Mouse (Mus musculus) spleen, adult 2 months (tissue): ENCODE data around the gene Olfr472. TPM values are rescaled to one million over a fixed set of nuclear protein-coding genes. Genes with fewer than 3 reads are reported as not detected.
"Not testable (repeated sequence)": the region's sequence is repeated elsewhere in the genome, so short reads cannot be mapped to it uniquely, and the experiment has no call there.

ENCODE experiments used
- DNase-seq, 2 experiments: peaks; one replicate each; pipeline versions ENCODE4 v3.0.0 to v3.0.0-alpha.2; 2012 to 2021; ENCODE audit warnings: low spot score in 2 of 2, low read depth in 1 of 2
- H3K27ac ChIP-seq: fragments of 200-500 bp; 2 replicates; pipeline ENCODE4 v1.5.1; 2012; ENCODE audit warnings: low read length, inconsistent platforms; ENCODE audit not compliant: insufficient read depth
- H3K27me3 ChIP-seq: fragments of 200-500 bp; 2 replicates; pipeline ENCODE4 v1.6.1; 2012; ENCODE audit warnings: mild to moderate bottlenecking, moderate library complexity, low read length, inconsistent platforms; ENCODE audit not compliant: control insufficient read depth, insufficient read depth
- H3K36me3 ChIP-seq: fragments of 200-500 bp; 2 replicates; pipeline ENCODE4 v1.6.1; 2012; ENCODE audit warnings: mild to moderate bottlenecking, low read length, inconsistent platforms; ENCODE audit not compliant: control insufficient read depth, insufficient read depth
- H3K4me1 ChIP-seq: fragments of 200-500 bp; 2 replicates; pipeline ENCODE4 v1.6.1; 2011; ENCODE audit warnings: inconsistent platforms; ENCODE audit not compliant: control insufficient read depth, insufficient read depth, insufficient read length
- H3K4me3 ChIP-seq: fragments of 200-500 bp; 2 replicates; pipeline ENCODE4 v1.5.1; 2011; ENCODE audit warnings: mild to moderate bottlenecking, inconsistent platforms; ENCODE audit not compliant: insufficient read depth, insufficient read length; ENCODE audit errors: extremely low read depth
- CTCF ChIP-seq: fragments of 200-500 bp; IDR thresholded peaks from 2 replicates; pipeline ENCODE4 v1.5.1; 2011; ENCODE audit warnings: mild to moderate bottlenecking, inconsistent platforms; ENCODE audit not compliant: insufficient read depth, insufficient read length, insufficient replicate concordance; ENCODE audit errors: extremely low read depth
- POLR2A ChIP-seq: fragments of 200-500 bp; IDR thresholded peaks from 2 replicates; pipeline ENCODE4 v1.6.1; 2011; ENCODE audit warnings: low read depth, low read length, inconsistent platforms
- WGBS: fragments of 180-500 bp; shearing (Covaris S2); methylation state at CpG from one replicate; pipeline ENCODE4 v1.1.7; 2018; 5-methylcytosine and 5-hydroxymethylcytosine counted together
- polyA plus RNA-seq: library from polyadenylated mRNA; depleted of rRNA; stranded (reverse); fragments of >200 nt; gene quantifications from 2 replicates; pipeline ENCODE4 v1.2.3, GENCODE M21; 2012; rRNA removed

The Olfr472 gene
- not detected in 2 replicates for polyA plus RNA-seq

- Histone ChIP-seq H3K27me3 (no peaks in the 10 kb centered on the region), H3K27ac (no peak within 1 kb of the TSS), H3K4me3 (no peak within 1 kb of the TSS), H3K36me3 (no peaks in the 10 kb centered on the region), H3K4me1 (no peaks in the 10 kb centered on the region)
- DNase-seq, result no peak
- TF ChIP-seq POLR2A (no peak), CTCF (no peak)
Observed at GRCm38 (mm10) chr7:107897602-107898001, at the start of gene Olfr472. Gene Olfr472 (plus strand): TSS chr7:107897902.

DNA sequence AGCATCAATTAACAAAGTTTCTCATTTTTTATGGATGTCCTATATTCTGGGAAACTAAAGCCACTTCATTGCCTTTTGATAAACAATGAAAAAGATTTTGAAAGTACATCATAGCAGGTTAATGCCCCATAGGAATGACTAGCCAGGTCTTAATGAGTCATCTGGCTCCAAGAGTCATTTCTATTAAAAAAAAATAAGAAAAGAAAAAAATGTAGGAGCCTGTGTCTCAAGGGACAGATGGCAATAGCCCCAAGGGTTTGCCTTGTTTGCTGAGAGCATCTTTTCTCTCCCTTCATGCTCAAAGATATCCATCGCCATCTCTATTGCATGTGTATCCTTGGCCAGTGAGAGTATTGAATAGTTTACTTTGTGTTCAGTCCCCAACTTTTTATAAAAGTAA, 32.4 kb downstream of the Olfr472 start, which contains the start of gene Olfr473:
Gene Olfr473 (plus strand): TSS at position 301 of the 400 bp plus-strand sequence.
- no peak within 1 kb of the TSS for H3K27ac ChIP-seq
- H3K4me3 ChIP-seq, result no peak within 1 kb of the TSS
- H3K36me3 ChIP-seq, result no peaks in the 10 kb centered on the region
- WGBS, result 93% methylated on average over 1 of the region's 1 CpGs
- TF ChIP-seq POLR2A (no peak), CTCF (no peak)
- DNase-seq, result no peak
- H3K27me3 ChIP-seq, result no peaks in the 10 kb centered on the region
- H3K4me1 ChIP-seq, result no peaks in the 10 kb centered on the region

DNA sequence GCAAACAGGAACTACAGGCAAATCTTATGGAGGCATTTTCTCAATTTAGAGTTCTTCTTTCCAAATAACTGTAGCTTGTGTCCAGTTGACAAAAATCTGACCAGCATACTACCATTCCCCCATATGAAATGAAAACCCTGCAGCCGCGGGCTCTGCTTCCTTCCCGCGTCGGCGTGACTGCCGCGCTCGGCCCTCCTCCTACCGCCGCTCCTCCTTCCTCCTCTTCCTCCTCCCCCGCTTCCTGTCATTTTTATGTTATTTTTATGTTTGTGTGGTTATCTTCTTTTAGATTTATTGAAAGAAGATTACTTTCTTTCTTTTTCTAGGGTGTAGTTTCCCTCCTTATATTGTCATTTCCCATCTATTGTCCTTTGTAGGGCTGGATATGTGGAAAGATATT, 54.8 kb downstream of the Olfr472 start:
- not testable (repeated sequence) for H3K4me1 ChIP-seq, H3K27me3 ChIP-seq, H3K36me3 ChIP-seq, H3K4me3 ChIP-seq, H3K27ac ChIP-seq, DNase-seq
- 95% methylated on average over 12 of the region's 12 CpGs for WGBS

DNA sequence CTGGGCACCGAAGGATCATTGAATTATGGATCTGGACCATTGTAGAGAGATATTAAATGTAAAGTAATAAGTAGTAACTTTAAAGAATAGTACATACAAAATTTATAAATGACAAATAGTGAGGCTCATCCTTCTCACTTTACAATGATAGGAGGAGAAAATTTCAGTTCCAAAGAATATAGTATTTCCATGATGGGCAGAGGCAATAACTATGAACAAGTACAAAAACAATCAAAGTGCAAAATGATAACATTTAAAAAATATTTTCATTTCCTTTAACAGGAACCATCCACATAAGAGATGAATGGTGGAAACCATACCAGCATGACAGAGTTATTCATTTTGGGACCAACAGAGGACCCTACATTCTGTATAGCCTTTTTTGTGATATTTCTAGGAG, 56.6 kb downstream of the Olfr472 start, which contains the start of gene Olfr474:
Gene Olfr474 (plus strand): TSS at position 301 of the 400 bp plus-strand sequence.
- Histone ChIP-seq H3K4me1 (no peaks in the 10 kb centered on the region), H3K4me3 (no peak within 1 kb of the TSS), H3K36me3 (no peaks in the 10 kb centered on the region), H3K27me3 (no peaks in the 10 kb centered on the region), H3K27ac (no peak within 1 kb of the TSS)
- TF ChIP-seq POLR2A, result no peak
- WGBS, result 80% methylated on average over 1 of the region's 1 CpGs
- no peak for DNase-seq

Other genes with a start within 250 kb of the Olfr472 start
- gene Cyb5r2, start 139.9 kb upstream of the Olfr472 start, polyA plus RNA-seq, result 0.08 and 0.20 TPM in 2 replicates
- gene Ovch2, start 96.7 kb upstream of the Olfr472 start, polyA plus RNA-seq, result not detected in 2 replicates
- gene Olfr467, start 85.6 kb upstream of the Olfr472 start, polyA plus RNA-seq, result not detected in 2 replicates
- gene Olfr469, start 72.4 kb upstream of the Olfr472 start, polyA plus RNA-seq, result not detected in 2 replicates
- not detected in 2 replicates for gene Olfr470, start 50.4 kb upstream of the Olfr472 start, polyA plus RNA-seq
- not detected in 2 replicates for gene Olfr473, start 32.5 kb downstream of the Olfr472 start, polyA plus RNA-seq
- not detected in 2 replicates for gene Olfr474, start 56.7 kb downstream of the Olfr472 start, polyA plus RNA-seq
- not detected in 2 replicates for gene Olfr476, start 66.9 kb downstream of the Olfr472 start, polyA plus RNA-seq
- gene Olfr477, start 88.8 kb downstream of the Olfr472 start, polyA plus RNA-seq, result not detected in 2 replicates
- gene Olfr478, start 136.1 kb downstream of the Olfr472 start, polyA plus RNA-seq, result not detected in 2 replicates
- gene Olfr479, start 152.8 kb downstream of the Olfr472 start, polyA plus RNA-seq, result not detected in 2 replicates
- not detected in 2 replicates for gene Olfr480, start 169.4 kb downstream of the Olfr472 start, polyA plus RNA-seq
- gene Olfr481, start 182.0 kb downstream of the Olfr472 start, polyA plus RNA-seq, result not detected in 2 replicates
- not detected in 2 replicates for gene Olfr482, start 199.7 kb downstream of the Olfr472 start, polyA plus RNA-seq
- gene Olfr483, start 202.9 kb downstream of the Olfr472 start, polyA plus RNA-seq, result not detected in 2 replicates
- gene Olfr484, start 229.5 kb downstream of the Olfr472 start, polyA plus RNA-seq, result not detected in 2 replicates